Mouse (Mus musculus): ENCODE measurements around the gene Unc13a. TPM values are rescaled to one million over a fixed set of nuclear protein-coding genes. Genes with fewer than 3 reads are reported as not detected.
A peak's percentile ranks its signal among the peaks of the same experiment; 100 is the strongest.
"Not testable (repeated sequence)": the region's sequence is repeated elsewhere in the genome, so short reads cannot be mapped to it uniquely, and the experiment has no call there.

Gene Unc13a
- polyA plus RNA-seq, 1 experiment: 6.3 TPM

DNA sequence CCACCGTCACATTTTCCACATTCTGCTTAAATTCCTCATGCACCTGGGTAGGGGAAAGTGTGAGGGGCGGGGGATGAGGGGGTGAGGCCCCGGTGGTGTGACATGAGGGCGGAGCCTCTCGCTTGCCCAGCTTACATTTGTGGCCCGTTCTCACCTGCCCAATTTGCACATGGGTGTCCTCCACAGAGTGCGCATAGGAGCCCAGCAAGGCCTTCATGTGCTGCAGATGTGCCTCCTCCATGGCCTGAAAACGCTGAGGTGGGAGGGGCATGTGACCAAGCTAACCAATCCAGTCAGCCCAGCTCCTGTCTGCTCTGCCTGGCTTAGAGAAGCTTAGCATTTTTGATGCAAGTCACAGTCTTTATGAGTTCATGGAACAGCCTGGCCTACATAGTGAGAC lies 44.0 kb upstream of the Unc13a start:
- TF ChIP-seq CTCF (IDR thresholded peaks at IDR 0.05; ENCODE audit: low read depth, low read length) (no peak), EP300 (IDR thresholded peaks at IDR 0.05; ENCODE audit: insufficient read depth, low read depth, low read length) (no peak), POLR2A (IDR thresholded peaks at IDR 0.05; ENCODE audit: insufficient read depth, low read length) (no peak)
- H3K4me3 ChIP-seq (ENCODE audit: low read depth, low read length): no peak overlapping the region
- H3K27ac ChIP-seq (ENCODE audit: insufficient read depth, low read length): no peak overlapping the region
- H3K36me3 ChIP-seq (ENCODE audit: control insufficient read depth, insufficient read depth, low read length, poor library complexity, severe bottlenecking): no peaks in the 10 kb centered on the region
- peaks cover 2% of the 10 kb centered on the region for H3K4me1 ChIP-seq (ENCODE audit: control insufficient read depth, insufficient read depth, low read length)
- no peaks in the 10 kb centered on the region for H3K27me3 ChIP-seq (ENCODE audit: control insufficient read depth, insufficient read depth, low read length, poor library complexity, severe bottlenecking)
- H3K9me3 ChIP-seq (replicated peaks; ENCODE audit: control insufficient read depth, insufficient read depth, low read length, poor library complexity, severe bottlenecking): no peaks in the 10 kb centered on the region
- no peak overlapping the region for H3K9ac ChIP-seq (ENCODE audit: low read depth, poor library complexity, severe bottlenecking)

- H3K9me3 ChIP-seq (replicated peaks; ENCODE audit: control insufficient read depth, insufficient read depth, low read length, poor library complexity, severe bottlenecking): no peaks in the 10 kb centered on the region
- H3K27ac ChIP-seq (ENCODE audit: insufficient read depth, low read length): no peak overlapping the region
- H3K36me3 ChIP-seq (ENCODE audit: control insufficient read depth, insufficient read depth, low read length, poor library complexity, severe bottlenecking): no peaks in the 10 kb centered on the region
- H3K4me1 ChIP-seq (ENCODE audit: control insufficient read depth, insufficient read depth, low read length): peaks cover 2% of the 10 kb centered on the region
- H3K9ac ChIP-seq (ENCODE audit: low read depth, poor library complexity, severe bottlenecking): no peak overlapping the region
- H3K27me3 ChIP-seq (ENCODE audit: control insufficient read depth, insufficient read depth, low read length, poor library complexity, severe bottlenecking): no peaks in the 10 kb centered on the region
- TF ChIP-seq EP300 (IDR thresholded peaks at IDR 0.05; ENCODE audit: insufficient read depth, low read depth, low read length) (no peak), CTCF (IDR thresholded peaks at IDR 0.05; ENCODE audit: low read depth, low read length) (no peak), POLR2A (IDR thresholded peaks at IDR 0.05; ENCODE audit: insufficient read depth, low read length) (no peak)
- H3K4me3 ChIP-seq (ENCODE audit: low read depth, low read length): no peak overlapping the region
Measured at GRCm38 (mm10) chr8:71711574-71711973, 40.0 kb upstream of the Unc13a start.

DNA sequence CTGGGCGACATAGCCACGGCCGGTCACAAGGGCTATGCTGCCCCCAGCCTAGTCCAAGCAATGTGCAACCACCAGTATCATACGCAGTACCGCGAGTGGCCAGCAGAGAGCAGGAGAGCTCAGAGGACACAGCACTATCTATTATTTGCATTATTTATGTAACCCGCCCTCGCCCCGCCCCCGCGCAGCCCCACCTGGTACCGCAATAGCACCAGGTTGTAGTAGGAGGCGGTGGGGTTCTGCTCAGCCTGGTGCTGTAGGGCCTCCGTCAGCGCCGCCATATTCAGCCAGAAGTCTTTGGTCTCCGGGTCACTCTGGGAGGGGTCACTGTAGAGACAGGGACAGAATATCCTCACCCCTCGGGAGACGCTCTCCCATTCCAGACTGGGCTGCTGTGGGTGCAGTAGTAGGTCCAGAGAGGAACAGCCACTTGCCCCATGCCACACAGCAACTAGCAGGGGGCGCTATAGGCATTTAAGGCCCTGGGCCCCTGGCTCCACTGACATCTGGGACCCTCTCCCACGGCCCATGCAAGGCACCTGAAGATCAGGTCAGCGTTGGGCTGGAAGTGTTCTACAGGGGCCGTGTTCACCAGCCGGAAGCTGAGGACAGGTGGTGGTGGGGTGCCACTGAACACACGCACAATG lies 38.4 kb upstream of the Unc13a start:
- no peaks in the 10 kb centered on the region for H3K9me3 ChIP-seq (replicated peaks; ENCODE audit: control insufficient read depth, insufficient read depth, low read length, poor library complexity, severe bottlenecking)
- peak overlapping the region; percentile 42 for H3K4me3 ChIP-seq (ENCODE audit: low read depth, low read length)
- no peak overlapping the region for H3K27ac ChIP-seq (ENCODE audit: insufficient read depth, low read length)
- H3K9ac ChIP-seq (ENCODE audit: low read depth, poor library complexity, severe bottlenecking): no peak overlapping the region
- TF ChIP-seq EP300 (IDR thresholded peaks at IDR 0.05; ENCODE audit: insufficient read depth, low read depth, low read length) (peak; percentile 48; the same call in 1 of the 2 replicates), POLR2A (IDR thresholded peaks at IDR 0.05; ENCODE audit: insufficient read depth, low read length) (no peak), CTCF (IDR thresholded peaks at IDR 0.05; ENCODE audit: low read depth, low read length) (peak; percentile 95)
- H3K27me3 ChIP-seq (ENCODE audit: control insufficient read depth, insufficient read depth, low read length, poor library complexity, severe bottlenecking): no peaks in the 10 kb centered on the region
- no peaks in the 10 kb centered on the region for H3K4me1 ChIP-seq (ENCODE audit: control insufficient read depth, insufficient read depth, low read length)
- H3K36me3 ChIP-seq (ENCODE audit: control insufficient read depth, insufficient read depth, low read length, poor library complexity, severe bottlenecking): no peaks in the 10 kb centered on the region

GRCm38 (mm10) chr8:71709134-71709799 lies 37.7 kb upstream of the Unc13a start:
- no peak for TF ChIP-seq POLR2A (IDR thresholded peaks at IDR 0.05; ENCODE audit: insufficient read depth, low read length)
- TF ChIP-seq CTCF (IDR thresholded peaks at IDR 0.05; ENCODE audit: low read depth, low read length): no peak
- no peak for TF ChIP-seq EP300 (IDR thresholded peaks at IDR 0.05; ENCODE audit: insufficient read depth, low read depth, low read length)
- no peak overlapping the region for H3K9ac ChIP-seq (ENCODE audit: low read depth, poor library complexity, severe bottlenecking)
- no peaks in the 10 kb centered on the region for H3K9me3 ChIP-seq (replicated peaks; ENCODE audit: control insufficient read depth, insufficient read depth, low read length, poor library complexity, severe bottlenecking)
- H3K27ac ChIP-seq (ENCODE audit: insufficient read depth, low read length): no peak overlapping the region
- H3K27me3 ChIP-seq (ENCODE audit: control insufficient read depth, insufficient read depth, low read length, poor library complexity, severe bottlenecking): no peaks in the 10 kb centered on the region
- H3K4me1 ChIP-seq (ENCODE audit: control insufficient read depth, insufficient read depth, low read length): no peaks in the 10 kb centered on the region
- no peaks in the 10 kb centered on the region for H3K36me3 ChIP-seq (ENCODE audit: control insufficient read depth, insufficient read depth, low read length, poor library complexity, severe bottlenecking)
- peak overlapping the region; percentile 42 for H3K4me3 ChIP-seq (ENCODE audit: low read depth, low read length)

GRCm38 (mm10) chr8:71707874-71708273 lies 36.3 kb upstream of the Unc13a start:
- Histone ChIP-seq H3K27ac (ENCODE audit: insufficient read depth, low read length) (no peak overlapping the region), H3K9me3 (replicated peaks; ENCODE audit: control insufficient read depth, insufficient read depth, low read length, poor library complexity, severe bottlenecking) (no peaks in the 10 kb centered on the region), H3K9ac (ENCODE audit: low read depth, poor library complexity, severe bottlenecking) (no peak overlapping the region), H3K27me3 (ENCODE audit: control insufficient read depth, insufficient read depth, low read length, poor library complexity, severe bottlenecking) (no peaks in the 10 kb centered on the region), H3K4me1 (ENCODE audit: control insufficient read depth, insufficient read depth, low read length) (no peaks in the 10 kb centered on the region), H3K4me3 (ENCODE audit: low read depth, low read length) (no peak overlapping the region), H3K36me3 (ENCODE audit: control insufficient read depth, insufficient read depth, low read length, poor library complexity, severe bottlenecking) (no peaks in the 10 kb centered on the region)
- TF ChIP-seq POLR2A (IDR thresholded peaks at IDR 0.05; ENCODE audit: insufficient read depth, low read length): no peak
- no peak for TF ChIP-seq EP300 (IDR thresholded peaks at IDR 0.05; ENCODE audit: insufficient read depth, low read depth, low read length)
- TF ChIP-seq CTCF (IDR thresholded peaks at IDR 0.05; ENCODE audit: low read depth, low read length): peak; percentile 94

GRCm38 (mm10) chr8:71703400-71703799 lies 31.8 kb upstream of the Unc13a start:
- H3K9ac ChIP-seq (ENCODE audit: low read depth, poor library complexity, severe bottlenecking); H3K27me3 ChIP-seq (ENCODE audit: control insufficient read depth, insufficient read depth, low read length, poor library complexity, severe bottlenecking); H3K36me3 ChIP-seq (ENCODE audit: control insufficient read depth, insufficient read depth, low read length, poor library complexity, severe bottlenecking); H3K4me1 ChIP-seq (ENCODE audit: control insufficient read depth, insufficient read depth, low read length); H3K27ac ChIP-seq (ENCODE audit: insufficient read depth, low read length); H3K9me3 ChIP-seq (replicated peaks; ENCODE audit: control insufficient read depth, insufficient read depth, low read length, poor library complexity, severe bottlenecking); H3K4me3 ChIP-seq (ENCODE audit: low read depth, low read length): not testable (repeated sequence)
